ENCODE assay signal across 28 mouse cellular contexts in genomic region chr4:124972316-124972715, GRCm38 (mm10). TPM values are rescaled to one million over a fixed set of nuclear protein-coding genes. Genes with fewer than 3 reads are reported as not detected.
A peak's percentile ranks its signal among the peaks of the same experiment; 100 is the strongest.
DNase-seq lines count a peak whose midpoint lies in the region; ATAC-seq lines count a peak whose summit lies in the region.
"Had no signal": no experiment of that assay in that cellular context is flagged by ENCODE, and none has a peak within 500 bp of the region (broad histone marks: within the 10 kb centered on the region; RNA-seq: fewer than 3 reads in every experiment).

No protein-coding gene starts in this region.

- H3K4me2 ChIP-seq in forebrain, embryonic 11.5 days (ENCODE audit: low read depth, low read length, severe bottlenecking) = no peak overlapping the region
- no peak overlapping the region for H3K4me2 ChIP-seq in forebrain, embryonic 14.5 days (ENCODE audit: low read length)
- 0 out of 2 replicates have a peak overlapping the region, but pooled peaks have one; percentile 16 for H3K4me2 ChIP-seq in embryonic facial prominence, embryonic 11.5 days (ENCODE audit: low read depth, low read length)
- H3K4me2 ChIP-seq in heart, embryonic 11.5 days = no peak overlapping the region
- H3K4me2 ChIP-seq: forebrain, embryonic 13.5 days; heart, embryonic 13.5 days; hindbrain, embryonic 13.5 days; intestine, embryonic 15.5 days; liver, embryonic 12.5 days; midbrain, embryonic 15.5 days; neural tube, embryonic 13.5 days had no signal

- peaks cover 11% of the 10 kb centered on the region for H3K4me1 ChIP-seq in forebrain, embryonic 11.5 days (replicated peaks; ENCODE audit: control insufficient read depth, insufficient read depth, low read length)
- no peaks in the 10 kb centered on the region for H3K4me1 ChIP-seq in forebrain, embryonic 14.5 days (ENCODE audit: control insufficient read depth, insufficient read depth, low read length)
- H3K4me1 ChIP-seq in embryonic facial prominence, embryonic 11.5 days (ENCODE audit: control insufficient read depth, insufficient read depth, low read length) = peaks cover 17% of the 10 kb centered on the region
- H3K4me1 ChIP-seq in limb, embryonic 10.5 days = peaks cover 72% of the 10 kb centered on the region
- no peaks in the 10 kb centered on the region for H3K4me1 ChIP-seq in heart, embryonic 11.5 days (ENCODE audit: control insufficient read depth, insufficient read depth, low read length)
- H3K4me1 ChIP-seq: heart, embryonic 13.5 days; liver, embryonic 12.5 days had no signal

- H3K36me3 ChIP-seq in forebrain, embryonic 11.5 days (ENCODE audit: control insufficient read depth, insufficient read depth, low read length) = no peaks in the 10 kb centered on the region
- H3K36me3 ChIP-seq in forebrain, embryonic 14.5 days (ENCODE audit: control insufficient read depth, insufficient read depth, low read length) = no peaks in the 10 kb centered on the region
- no peaks in the 10 kb centered on the region for H3K36me3 ChIP-seq in embryonic facial prominence, embryonic 11.5 days (replicated peaks; ENCODE audit: control insufficient read depth, insufficient read depth, low read depth, low read length)
- no peaks in the 10 kb centered on the region for H3K36me3 ChIP-seq in limb, embryonic 10.5 days
- H3K36me3 ChIP-seq in heart, embryonic 11.5 days (ENCODE audit: control insufficient read depth, insufficient read depth, low read length) = no peaks in the 10 kb centered on the region
- H3K36me3 ChIP-seq: G1E; heart, embryonic 13.5 days; hindbrain, embryonic 13.5 days; intestine, embryonic 15.5 days; liver, embryonic 12.5 days; midbrain, embryonic 15.5 days; neural tube, embryonic 13.5 days had no signal

- H3K9ac ChIP-seq in forebrain, embryonic 11.5 days (ENCODE audit: low read length) = no peak overlapping the region
- no peak overlapping the region for H3K9ac ChIP-seq in forebrain, embryonic 14.5 days (ENCODE audit: low read length)
- H3K9ac ChIP-seq in embryonic facial prominence, embryonic 11.5 days (replicated peaks; ENCODE audit: low read length) = no peak overlapping the region
- no peak overlapping the region for H3K9ac ChIP-seq in heart, embryonic 11.5 days (ENCODE audit: low read depth, low read length)
- H3K9ac ChIP-seq: forebrain, embryonic 13.5 days; heart, embryonic 13.5 days; hindbrain, embryonic 13.5 days; intestine, embryonic 15.5 days; liver, embryonic 12.5 days; midbrain, embryonic 15.5 days; neural tube, embryonic 13.5 days had no signal

- peak; percentile 50 for DNase-seq in forebrain, embryonic 11.5 days (ENCODE audit: low spot score)
- DNase-seq in forebrain, embryonic 14.5 days (ENCODE audit: low spot score) = no peak
- DNase-seq in NIH3T3 (ENCODE audit: low read depth) (peak; percentile 85), liver (no peak)
- peak; percentile 92 for DNase-seq in embryonic facial prominence, embryonic 11.5 days (ENCODE audit: low spot score)
- DNase-seq in limb, embryonic 10.5 days (ENCODE audit: low spot score) = peak; percentile 69
- no peak for DNase-seq in left cerebral cortex, postnatal 14 days (ENCODE audit: low spot score in 2 of 2)
- DNase-seq: adrenal gland, adult 8-10 months; cerebellum, adult 2 months; cerebellum, postnatal 36 days; gastrocnemius, postnatal 14 days; heart, postnatal 14 days; kidney, adult 8-10 months; kidney, postnatal 10 days; left cerebral cortex, postnatal 4 days; lung, adult 18-20 months; lung, postnatal 14 days; thymus, postnatal 14 days had no signal

- H3K4me3 ChIP-seq in forebrain, embryonic 11.5 days (ENCODE audit: low read depth, low read length) = no peak overlapping the region
- no peak overlapping the region for H3K4me3 ChIP-seq in forebrain, embryonic 14.5 days (ENCODE audit: low read depth, low read length)
- H3K4me3 ChIP-seq in embryonic facial prominence, embryonic 11.5 days (ENCODE audit: low read depth, low read length) = no peak overlapping the region
- H3K4me3 ChIP-seq in limb, embryonic 10.5 days = peak overlapping the region; percentile 3; the same call in 1 of the 2 replicates
- H3K4me3 ChIP-seq in heart, embryonic 11.5 days (ENCODE audit: low read depth, low read length) = no peak overlapping the region
- H3K4me3 ChIP-seq: forebrain, embryonic 13.5 days; heart, embryonic 13.5 days; hindbrain, embryonic 13.5 days; intestine, embryonic 15.5 days; left cerebral cortex, adult 2 months; liver, embryonic 12.5 days; midbrain, embryonic 15.5 days; neural tube, embryonic 13.5 days had no signal

- no peaks in the 10 kb centered on the region for H3K9me3 ChIP-seq in forebrain, embryonic 11.5 days (ENCODE audit: control insufficient read depth, low read length)
- H3K9me3 ChIP-seq in forebrain, embryonic 14.5 days (replicated peaks; ENCODE audit: control insufficient read depth, low read length) = no peaks in the 10 kb centered on the region
- H3K9me3 ChIP-seq in embryonic facial prominence, embryonic 11.5 days (replicated peaks; ENCODE audit: control insufficient read depth, low read length) = no peaks in the 10 kb centered on the region
- H3K9me3 ChIP-seq in limb, embryonic 10.5 days (replicated peaks) = no peaks in the 10 kb centered on the region; the same call in 1 of the 2 replicates
- no peaks in the 10 kb centered on the region for H3K9me3 ChIP-seq in heart, embryonic 11.5 days (replicated peaks; ENCODE audit: control insufficient read depth, low read length)
- H3K9me3 ChIP-seq: forebrain, embryonic 13.5 days; G1E; heart, embryonic 13.5 days; hindbrain, embryonic 13.5 days; intestine, embryonic 15.5 days; liver, embryonic 12.5 days; midbrain, embryonic 15.5 days; neural tube, embryonic 13.5 days had no signal

- intact Hi-C loops in left cerebral cortex, postnatal 14 days (cut with DNase I) = no loop called here

- H3K27me3 ChIP-seq in forebrain, embryonic 11.5 days (ENCODE audit: control insufficient read depth, insufficient read depth, low read length) = no peaks in the 10 kb centered on the region
- no peaks in the 10 kb centered on the region for H3K27me3 ChIP-seq in forebrain, embryonic 14.5 days (replicated peaks; ENCODE audit: control insufficient read depth, insufficient read depth, low read length)
- H3K27me3 ChIP-seq in embryonic facial prominence, embryonic 11.5 days (ENCODE audit: control insufficient read depth, insufficient read depth, low read length) = no peaks in the 10 kb centered on the region
- H3K27me3 ChIP-seq in limb, embryonic 10.5 days (ENCODE audit: low read depth, poor library complexity, severe bottlenecking) = peaks cover 98% of the 10 kb centered on the region
- peaks cover 10% of the 10 kb centered on the region for H3K27me3 ChIP-seq in heart, embryonic 11.5 days (ENCODE audit: control insufficient read depth, insufficient read depth, low read length)
- H3K27me3 ChIP-seq: forebrain, embryonic 13.5 days; hindbrain, embryonic 13.5 days; intestine, embryonic 15.5 days; midbrain, embryonic 15.5 days; neural tube, embryonic 13.5 days had no signal

- no peak for ATAC-seq in forebrain, embryonic 11.5 days (replicated peaks; ENCODE audit: low FRiP score)
- no peak for ATAC-seq in forebrain, embryonic 14.5 days
- no peak; the same call in 1 of the 2 replicates for ATAC-seq in embryonic facial prominence, embryonic 11.5 days (replicated peaks; ENCODE audit: insufficient number of reproducible peaks, low FRiP score, low TSS enrichment, low read depth)
- no peak for ATAC-seq in heart, embryonic 11.5 days (replicated peaks; ENCODE audit: insufficient number of reproducible peaks, low FRiP score, low TSS enrichment)
- ATAC-seq: forebrain, embryonic 13.5 days; liver, embryonic 12.5 days; midbrain, embryonic 15.5 days had no signal

- no peak overlapping the region for H3K27ac ChIP-seq in forebrain, embryonic 11.5 days (ENCODE audit: low read depth, low read length)
- H3K27ac ChIP-seq in forebrain, embryonic 14.5 days (ENCODE audit: low read depth, low read length) = no peak overlapping the region
- H3K27ac ChIP-seq in embryonic facial prominence, embryonic 11.5 days (replicated peaks; ENCODE audit: low read depth, low read length) = peak overlapping the region; percentile 7; the same call in 1 of the 2 replicates
- peak overlapping the region; percentile 38; the same call in 1 of the 2 replicates for H3K27ac ChIP-seq in limb, embryonic 10.5 days
- no peak overlapping the region for H3K27ac ChIP-seq in heart, embryonic 11.5 days (ENCODE audit: low read depth, low read length)
- H3K27ac ChIP-seq: forebrain, embryonic 13.5 days; heart, embryonic 13.5 days; hindbrain, embryonic 13.5 days; intestine, embryonic 15.5 days; left cerebral cortex, adult 2 months; liver, embryonic 12.5 days; midbrain, embryonic 15.5 days; neural tube, embryonic 13.5 days had no signal

- 65% methylated on average over 9 of the region's 9 CpGs for WGBS in forebrain, embryonic 11.5 days
- WGBS in forebrain, embryonic 14.5 days = 65% methylated on average over 9 of the region's 9 CpGs
- 16% methylated on average over 9 of the region's 9 CpGs for WGBS in embryonic facial prominence, embryonic 11.5 days
- WGBS in limb, embryonic 10.5 days = 15% methylated on average over 9 of the region's 9 CpGs
- 39% methylated on average over 9 of the region's 9 CpGs for WGBS in heart, embryonic 11.5 days (ENCODE audit: insufficient replicate concordance)

RNA-seq across cellular contexts. Expression of gene Rspo1, which starts 13.9 kb away (rescaled TPM):
- 56.2 and 64.8 TPM in 2 replicates for polyA plus RNA-seq in forebrain, embryonic 11.5 days (2014; fragmentation: Nextera tagmentation; extraction: Ambion mirVana)
- 1.8 and 2.4 TPM in 2 replicates for polyA plus RNA-seq in forebrain, embryonic 14.5 days (2014; fragmentation: Nextera tagmentation; extraction: Ambion mirVana)
- polyA plus RNA-seq in embryonic facial prominence, embryonic 11.5 days (2014; fragmentation: Nextera tagmentation; extraction: Ambion mirVana) = 8.0 and 11.0 TPM in 2 replicates
- 4.8 and 6.3 TPM in 2 replicates for polyA plus RNA-seq in limb, embryonic 10.5 days (2016; fragmentation: Nextera tagmentation; extraction: Ambion mirVana)
- 6.9 and 10.4 TPM in 2 replicates for polyA plus RNA-seq in heart, embryonic 11.5 days (2014; fragmentation: Nextera tagmentation; extraction: Ambion mirVana)
- total RNA-seq in left cerebral cortex, postnatal 14 days (2021) = 1 to 10 TPM; 4.4 to 4.8 TPM
- total RNA-seq: G1E had no signal
- polyA plus RNA-seq: G1E had no signal

RNA-seq across cellular contexts. Expression of gene Cdca8, which starts 33.2 kb away (rescaled TPM):
- polyA plus RNA-seq in forebrain, embryonic 11.5 days (2014; fragmentation: Nextera tagmentation; extraction: Ambion mirVana) = 284 and 293 TPM in 2 replicates
- 63.5 and 63.8 TPM in 2 replicates for polyA plus RNA-seq in forebrain, embryonic 14.5 days (2014; fragmentation: Nextera tagmentation; extraction: Ambion mirVana)
- 191 and 200 TPM in 2 replicates for polyA plus RNA-seq in embryonic facial prominence, embryonic 11.5 days (2014; fragmentation: Nextera tagmentation; extraction: Ambion mirVana)
- 221 and 226 TPM in 2 replicates for polyA plus RNA-seq in limb, embryonic 10.5 days (2016; fragmentation: Nextera tagmentation; extraction: Ambion mirVana)
- 131 and 136 TPM in 2 replicates for polyA plus RNA-seq in heart, embryonic 11.5 days (2014; fragmentation: Nextera tagmentation; extraction: Ambion mirVana)
- total RNA-seq in left cerebral cortex, postnatal 14 days (2021) = 1 to 10 TPM; 2.8 TPM

RNA-seq across cellular contexts. Expression of gene 9930104L06Rik, which starts 35.5 kb away (rescaled TPM):
- polyA plus RNA-seq in forebrain, embryonic 11.5 days (2014; fragmentation: Nextera tagmentation; extraction: Ambion mirVana) = 5.9 and 6.1 TPM in 2 replicates
- 3.2 and 5.6 TPM in 2 replicates for polyA plus RNA-seq in forebrain, embryonic 14.5 days (2014; fragmentation: Nextera tagmentation; extraction: Ambion mirVana)
- polyA plus RNA-seq in embryonic facial prominence, embryonic 11.5 days (2014; fragmentation: Nextera tagmentation; extraction: Ambion mirVana) = 3.8 and 5.5 TPM in 2 replicates
- polyA plus RNA-seq in limb, embryonic 10.5 days (2016; fragmentation: Nextera tagmentation; extraction: Ambion mirVana) = 14.6 and 17.0 TPM in 2 replicates
- 3.2 and 5.4 TPM in 2 replicates for polyA plus RNA-seq in heart, embryonic 11.5 days (2014; fragmentation: Nextera tagmentation; extraction: Ambion mirVana)
- total RNA-seq in left cerebral cortex, postnatal 14 days (2021) = 10 to 100 TPM; 15.0 to 17.6 TPM

RNA-seq across cellular contexts. Expression of gene Gnl2, which starts 44.1 kb away (rescaled TPM):
- 95.5 and 98.5 TPM in 2 replicates for polyA plus RNA-seq in forebrain, embryonic 11.5 days (2014; fragmentation: Nextera tagmentation; extraction: Ambion mirVana)
- 86.4 and 95.0 TPM in 2 replicates for polyA plus RNA-seq in forebrain, embryonic 14.5 days (2014; fragmentation: Nextera tagmentation; extraction: Ambion mirVana)
- polyA plus RNA-seq in embryonic facial prominence, embryonic 11.5 days (2014; fragmentation: Nextera tagmentation; extraction: Ambion mirVana) = 94.4 and 99.3 TPM in 2 replicates
- polyA plus RNA-seq in limb, embryonic 10.5 days (2016; fragmentation: Nextera tagmentation; extraction: Ambion mirVana) = 83.5 and 83.7 TPM in 2 replicates
- 61.9 and 65.9 TPM in 2 replicates for polyA plus RNA-seq in heart, embryonic 11.5 days (2014; fragmentation: Nextera tagmentation; extraction: Ambion mirVana)
- total RNA-seq in left cerebral cortex, postnatal 14 days (2021) = 10 to 100 TPM; 68.8 to 70.7 TPM

Comparison
In these comparisons a context has a peak if more than half of its experiments do, and no peak if none do; other contexts are left out.
1. DNase-seq: peak in forebrain, embryonic 11.5 days (single experiment), NIH3T3 (single experiment), embryonic facial prominence, embryonic 11.5 days (single experiment) and limb, embryonic 10.5 days (single experiment); none in forebrain, embryonic 14.5 days (single experiment), liver (single experiment) and left cerebral cortex, postnatal 14 days (0 of 2).
2. H3K27ac ChIP-seq: peak in embryonic facial prominence, embryonic 11.5 days (single experiment) and limb, embryonic 10.5 days (single experiment); none in forebrain, embryonic 11.5 days (single experiment), forebrain, embryonic 14.5 days (single experiment) and heart, embryonic 11.5 days (single experiment).